Mouse (Mus musculus): ENCODE data around the gene Adra1b. TPM values are rescaled to one million over a fixed set of nuclear protein-coding genes. Genes with fewer than 3 reads are reported as not detected.

Adra1b gene
- polyA plus RNA-seq, 1 experiment, result not detected

DNA sequence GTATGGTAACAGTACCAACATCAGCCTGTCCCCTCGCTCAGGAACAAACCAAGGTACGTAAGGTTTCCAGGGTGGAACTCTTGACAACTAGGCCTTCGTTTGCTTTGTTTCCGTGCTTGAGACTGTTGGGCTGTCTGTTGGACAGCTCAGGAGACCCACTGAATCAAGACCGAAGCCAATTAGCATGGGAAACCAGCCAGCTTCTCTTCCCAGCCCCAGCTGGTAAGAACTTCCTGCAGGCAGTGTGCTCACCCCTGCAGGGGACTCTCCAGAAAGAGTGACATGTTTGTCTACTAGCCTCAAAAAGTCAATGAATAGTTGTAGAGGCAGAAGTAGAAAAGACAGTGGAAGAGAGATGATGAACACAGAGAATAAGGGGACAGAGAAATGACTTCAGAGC is 23.8 kb downstream of the Adra1b start:
- TF ChIP-seq GATA1 (IDR thresholded peaks at IDR 0.05; ENCODE audit: borderline replicate concordance, low read length) (no peak), FLI1 (IDR thresholded peaks at IDR 0.05; ENCODE audit: low read length) (no peak)
- no peaks in the 10 kb centered on the region for H3K27me3 ChIP-seq (replicated peaks)
- H3K4me1 ChIP-seq, result no peaks in the 10 kb centered on the region
- no peaks in the 10 kb centered on the region for H3K36me3 ChIP-seq (replicated peaks; ENCODE audit: low read length)
- no peak overlapping the region for H3K4me3 ChIP-seq (replicated peaks)
- H3K9me3 ChIP-seq, result no peaks in the 10 kb centered on the region

DNA sequence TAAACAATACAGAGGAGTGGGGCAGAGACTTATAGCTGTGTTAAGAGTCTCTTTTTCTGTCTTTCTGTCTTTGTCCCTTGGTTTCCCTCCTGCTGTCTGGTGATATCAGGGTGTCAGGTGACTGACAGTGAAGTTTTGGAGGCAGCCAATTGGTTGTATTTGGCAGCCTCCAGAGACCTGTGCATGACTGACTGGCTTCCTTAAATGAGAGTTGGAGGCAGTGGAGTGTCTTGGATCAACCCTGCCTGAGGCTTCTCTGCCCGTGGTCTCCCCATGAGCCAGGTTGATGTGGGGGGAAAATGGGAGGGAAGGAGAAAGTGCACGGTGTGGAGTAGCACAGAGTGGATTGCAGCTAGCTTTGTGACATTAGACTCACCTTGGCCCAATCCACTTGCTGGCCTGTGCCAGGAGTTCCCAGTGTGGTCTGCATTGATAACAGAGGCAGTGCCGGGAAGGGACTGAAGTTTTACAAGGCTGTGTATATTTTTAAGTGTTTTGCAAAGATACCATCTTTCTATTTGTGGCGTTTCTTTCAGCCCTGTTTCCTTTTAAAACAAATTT is 33.2 kb downstream of the Adra1b start:
- Histone ChIP-seq H3K27me3 (replicated peaks) (no peaks in the 10 kb centered on the region), H3K36me3 (replicated peaks; ENCODE audit: low read length) (no peaks in the 10 kb centered on the region), H3K9me3 (no peaks in the 10 kb centered on the region), H3K4me3 (replicated peaks) (no peak overlapping the region), H3K4me1 (no peaks in the 10 kb centered on the region)
- TF ChIP-seq FLI1 (IDR thresholded peaks at IDR 0.05; ENCODE audit: low read length) (no peak), GATA1 (IDR thresholded peaks at IDR 0.05; ENCODE audit: borderline replicate concordance, low read length) (no peak)

DNA sequence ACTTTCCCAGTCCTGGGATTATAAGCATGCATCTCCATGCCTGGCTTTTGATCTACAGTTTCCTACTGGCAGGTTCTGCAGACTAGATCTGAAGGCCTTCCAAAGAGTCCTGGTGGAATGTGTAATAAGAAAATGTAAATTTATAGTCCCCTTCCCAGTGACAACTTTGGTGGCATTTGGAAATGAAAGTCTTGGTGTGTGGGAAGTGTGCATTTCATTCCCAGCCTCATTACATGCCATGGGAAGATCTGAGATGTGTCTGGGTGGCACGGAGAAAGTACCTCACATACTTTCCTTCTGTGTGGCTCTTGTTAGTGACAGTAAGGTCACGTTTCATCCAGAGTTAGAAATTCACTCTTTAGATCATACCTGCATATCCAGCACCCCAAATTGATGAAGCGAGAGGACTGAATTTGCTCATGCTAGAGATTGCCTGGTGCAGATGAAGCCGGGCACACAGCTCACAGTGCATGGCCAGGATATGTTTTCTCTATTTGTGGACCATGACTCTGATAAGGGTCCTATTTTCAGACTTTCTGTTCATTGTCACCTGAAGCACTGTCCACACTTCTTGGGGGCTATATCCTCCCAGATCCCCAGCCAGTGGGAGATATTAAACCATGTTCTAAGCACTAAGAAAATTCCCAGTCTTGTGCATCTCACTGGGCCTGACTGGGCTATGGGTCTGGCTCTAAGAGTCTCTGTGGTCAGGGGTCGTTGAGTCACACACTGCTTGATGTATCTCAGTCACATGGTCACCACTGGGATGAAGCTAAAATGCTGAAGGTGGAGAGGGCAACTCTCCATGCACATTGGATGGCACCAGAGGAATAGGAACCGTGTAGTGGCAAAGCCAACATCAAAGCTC is 35.5 kb downstream of the Adra1b start:
- H3K27me3 ChIP-seq (replicated peaks), result no peaks in the 10 kb centered on the region
- H3K4me1 ChIP-seq, result no peaks in the 10 kb centered on the region
- no peaks in the 10 kb centered on the region for H3K36me3 ChIP-seq (replicated peaks; ENCODE audit: low read length)
- H3K4me3 ChIP-seq (replicated peaks), result no peak overlapping the region
- TF ChIP-seq FLI1 (IDR thresholded peaks at IDR 0.05; ENCODE audit: low read length) (no peak), GATA1 (IDR thresholded peaks at IDR 0.05; ENCODE audit: borderline replicate concordance, low read length) (no peak)
- no peaks in the 10 kb centered on the region for H3K9me3 ChIP-seq

DNA sequence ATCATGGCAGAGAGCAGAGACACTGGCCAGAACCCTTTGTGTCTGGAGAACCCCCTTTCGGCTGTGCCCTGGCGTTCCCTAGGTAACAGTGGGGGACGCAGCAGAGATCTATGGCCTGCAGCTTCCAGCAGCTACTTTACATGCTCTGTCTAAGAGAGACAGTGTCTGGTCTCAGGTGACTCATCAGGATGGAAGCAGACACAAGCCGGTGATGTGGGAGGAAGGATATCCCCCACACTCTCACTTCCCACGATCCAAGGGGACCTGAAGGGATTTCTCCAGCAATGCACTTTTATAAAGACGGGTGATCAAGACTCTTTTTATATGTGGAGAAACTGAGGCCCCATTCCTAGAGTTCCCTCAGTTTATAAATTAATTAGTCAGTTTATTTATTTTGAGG is 48.0 kb downstream of the Adra1b start:
- H3K9me3 ChIP-seq, result no peaks in the 10 kb centered on the region
- TF ChIP-seq FLI1 (IDR thresholded peaks at IDR 0.05; ENCODE audit: low read length) (no peak), GATA1 (IDR thresholded peaks at IDR 0.05; ENCODE audit: borderline replicate concordance, low read length) (no peak)
- H3K36me3 ChIP-seq (replicated peaks; ENCODE audit: low read length), result no peaks in the 10 kb centered on the region
- H3K4me3 ChIP-seq (replicated peaks), result no peak overlapping the region
- no peaks in the 10 kb centered on the region for H3K27me3 ChIP-seq (replicated peaks)
- H3K4me1 ChIP-seq, result no peaks in the 10 kb centered on the region

DNA sequence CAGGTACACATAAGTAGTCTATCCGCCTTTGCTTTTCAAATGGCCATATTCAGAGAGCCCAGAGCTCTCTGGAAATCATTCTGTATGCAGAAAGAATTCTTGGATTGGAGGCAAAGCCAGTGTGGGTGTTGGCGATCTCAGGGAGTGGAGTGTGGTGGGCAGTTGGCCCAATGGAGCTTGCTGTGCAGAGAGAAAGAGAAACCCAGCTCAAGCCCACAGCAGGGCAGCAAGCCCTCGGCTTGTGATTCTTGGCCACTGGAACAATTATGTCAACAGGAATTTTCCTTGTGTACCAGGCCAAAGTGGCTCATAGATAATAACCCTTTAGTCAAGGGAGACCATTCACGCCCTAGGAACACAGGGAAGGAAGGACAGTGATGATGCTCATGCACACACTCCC is 53.0 kb downstream of the Adra1b start:
- no peaks in the 10 kb centered on the region for H3K9me3 ChIP-seq
- H3K27me3 ChIP-seq (replicated peaks), result no peaks in the 10 kb centered on the region
- H3K36me3 ChIP-seq (replicated peaks; ENCODE audit: low read length), result no peaks in the 10 kb centered on the region
- no peaks in the 10 kb centered on the region for H3K4me1 ChIP-seq
- no peak for TF ChIP-seq FLI1 (IDR thresholded peaks at IDR 0.05; ENCODE audit: low read length)
- no peak for TF ChIP-seq GATA1 (IDR thresholded peaks at IDR 0.05; ENCODE audit: borderline replicate concordance, low read length)
- no peak overlapping the region for H3K4me3 ChIP-seq (replicated peaks)

DNA sequence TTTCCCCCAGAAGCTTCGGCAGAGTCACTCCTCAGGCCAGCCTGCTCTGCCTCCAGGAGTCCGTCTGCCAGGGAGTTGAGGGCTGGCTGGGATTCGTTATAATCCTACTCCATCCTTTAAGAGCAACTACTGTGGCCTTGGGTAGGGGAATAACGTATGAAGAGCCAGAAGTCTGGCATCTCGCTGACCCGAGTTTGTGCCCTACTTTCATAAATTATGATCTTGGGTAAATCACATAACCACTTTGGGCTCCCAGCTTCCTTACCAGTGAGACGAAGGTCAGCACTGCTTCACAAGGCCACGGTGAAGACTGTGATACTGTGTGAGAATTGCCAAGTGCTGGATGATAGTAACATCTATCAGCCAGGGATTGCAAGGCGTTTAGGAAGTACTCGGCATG is 59.4 kb downstream of the Adra1b start:
- no peaks in the 10 kb centered on the region for H3K36me3 ChIP-seq (replicated peaks; ENCODE audit: low read length)
- H3K4me3 ChIP-seq (replicated peaks), result no peak overlapping the region
- no peak for TF ChIP-seq FLI1 (IDR thresholded peaks at IDR 0.05; ENCODE audit: low read length)
- no peak for TF ChIP-seq GATA1 (IDR thresholded peaks at IDR 0.05; ENCODE audit: borderline replicate concordance, low read length)

DNA sequence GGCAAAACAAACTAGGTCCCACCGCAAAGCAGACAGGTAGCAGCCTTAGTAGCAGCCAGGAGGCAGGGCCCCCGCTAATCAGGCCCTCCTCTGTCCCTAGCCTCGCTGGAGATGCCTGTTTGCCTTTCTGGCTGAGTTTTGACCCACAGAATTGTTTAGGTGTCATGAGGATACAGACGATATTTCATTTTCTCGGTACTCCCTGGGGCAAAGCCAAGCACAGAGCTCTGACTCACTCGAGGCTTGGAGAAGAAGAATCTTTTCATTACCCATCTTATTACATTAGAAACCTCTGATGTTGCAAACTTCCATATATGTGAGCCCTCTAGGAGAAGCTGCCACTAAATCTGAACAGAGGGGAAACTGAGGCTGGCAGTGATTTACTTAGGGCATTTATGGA is 60.5 kb downstream of the Adra1b start:
- Histone ChIP-seq H3K27me3 (replicated peaks) (peaks cover 29% of the 10 kb centered on the region), H3K9me3 (peaks cover 10% of the 10 kb centered on the region), H3K4me1 (peaks cover 6% of the 10 kb centered on the region; the same call in 1 of the 2 replicates), H3K4me3 (replicated peaks) (no peak overlapping the region), H3K36me3 (replicated peaks; ENCODE audit: low read length) (no peaks in the 10 kb centered on the region)
- no peak for TF ChIP-seq GATA1 (IDR thresholded peaks at IDR 0.05; ENCODE audit: borderline replicate concordance, low read length)
- no peak for TF ChIP-seq FLI1 (IDR thresholded peaks at IDR 0.05; ENCODE audit: low read length)

More for the DNA sequence above, 59.4 kb downstream of the Adra1b start:
- Histone ChIP-seq H3K27me3 (replicated peaks) (peaks cover 18% of the 10 kb centered on the region), H3K9me3 (no peaks in the 10 kb centered on the region; the same call in 1 of the 2 replicates), H3K4me1 (no peaks in the 10 kb centered on the region)

DNA sequence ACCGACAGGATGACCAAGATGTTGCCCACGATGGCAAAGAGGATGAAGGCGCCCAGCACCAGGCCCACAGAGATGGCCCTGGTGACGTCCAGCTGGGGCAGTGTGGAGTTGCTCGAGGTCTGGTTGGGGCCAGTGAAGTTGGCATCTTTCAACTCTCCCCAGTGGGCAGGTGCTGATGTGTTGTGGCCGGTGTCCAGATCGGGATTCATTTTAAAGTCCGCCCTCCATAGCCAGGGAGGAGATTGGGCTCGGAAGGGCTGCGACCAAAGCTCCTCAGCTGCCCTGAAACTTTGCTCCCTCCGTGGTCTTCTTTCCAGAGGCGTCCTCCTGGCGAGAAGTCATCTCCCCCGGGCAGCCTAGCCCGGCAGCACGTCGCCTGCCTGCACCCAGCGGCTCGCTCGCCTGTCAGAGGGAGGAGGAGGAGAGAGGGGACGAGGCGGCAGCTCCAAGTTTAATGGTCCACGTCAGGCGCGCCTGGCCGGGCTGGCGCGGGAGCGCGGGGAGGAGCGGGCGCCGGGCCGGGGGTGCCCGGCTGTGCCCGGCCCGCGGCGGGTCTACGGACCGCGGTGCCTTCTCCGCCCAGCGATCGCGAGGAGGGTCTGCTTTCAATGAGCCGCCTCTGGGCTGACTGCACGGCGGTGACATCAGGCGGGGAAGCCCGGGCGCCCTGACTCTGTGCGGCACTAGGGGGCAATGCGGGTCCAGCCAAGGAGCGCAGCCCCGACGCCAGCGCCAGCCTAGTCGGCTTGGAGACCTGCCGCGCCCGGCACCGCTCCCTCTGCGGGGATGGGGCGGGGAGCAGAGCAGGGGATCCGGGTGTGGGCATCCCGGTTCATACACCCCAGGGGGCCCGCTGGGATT is 64.9 kb downstream of the Adra1b start:
- Histone ChIP-seq H3K36me3 (replicated peaks; ENCODE audit: low read length) (no peaks in the 10 kb centered on the region), H3K4me1 (peaks cover 6% of the 10 kb centered on the region; the same call in 1 of the 2 replicates), H3K27me3 (replicated peaks) (peaks cover 37% of the 10 kb centered on the region), H3K9me3 (peaks cover 11% of the 10 kb centered on the region), H3K4me3 (replicated peaks) (no peak overlapping the region)
- TF ChIP-seq GATA1 (IDR thresholded peaks at IDR 0.05; ENCODE audit: borderline replicate concordance, low read length), result no peak
- TF ChIP-seq FLI1 (IDR thresholded peaks at IDR 0.05; ENCODE audit: low read length), result no peak

DNA sequence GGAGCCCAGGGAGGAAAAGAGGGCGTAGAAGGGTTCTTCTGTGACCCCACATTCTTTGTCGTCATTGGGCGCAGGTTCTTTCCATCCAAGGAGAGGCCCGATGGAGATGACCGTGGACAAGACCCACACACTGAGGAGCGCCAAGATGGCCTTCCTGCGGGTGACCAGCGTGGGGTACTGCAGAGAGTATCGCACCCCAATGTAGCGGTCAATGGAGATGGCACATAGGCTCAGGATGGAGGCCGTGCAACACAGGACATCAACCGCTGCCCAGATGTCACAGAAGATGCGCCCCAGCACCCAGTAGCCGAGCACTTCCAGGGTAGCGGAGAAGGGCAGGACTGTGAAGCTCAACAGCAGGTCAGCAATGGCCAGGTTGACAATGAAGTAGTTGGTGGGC is 65.6 kb downstream of the Adra1b start:
- Histone ChIP-seq H3K36me3 (replicated peaks; ENCODE audit: low read length) (no peaks in the 10 kb centered on the region), H3K9me3 (peaks cover 11% of the 10 kb centered on the region), H3K4me1 (peaks cover 6% of the 10 kb centered on the region; the same call in 1 of the 2 replicates), H3K4me3 (replicated peaks) (no peak overlapping the region), H3K27me3 (replicated peaks) (peaks cover 37% of the 10 kb centered on the region)
- TF ChIP-seq FLI1 (IDR thresholded peaks at IDR 0.05; ENCODE audit: low read length) (no peak), GATA1 (IDR thresholded peaks at IDR 0.05; ENCODE audit: borderline replicate concordance, low read length) (no peak)

All from megakaryocyte, embryonic 14.5 days (primary cell).